Mouse (Mus musculus) liver, adult 2 months (tissue): ENCODE data around the gene Tmem102.

Experiments
- CTCF ChIP-seq: fragments of 200-500 bp; IDR thresholded peaks from 2 replicates; pipeline ENCODE4 v1.5.1; 2011; ENCODE audit warnings: low read depth, low read length, control low read depth
- POLR2A ChIP-seq: fragments of 200-500 bp; IDR thresholded peaks from 2 replicates; pipeline ENCODE4 v1.6.1; 2011; ENCODE audit warnings: low read length, control low read depth; ENCODE audit not compliant: insufficient read depth; ENCODE audit errors: extremely low read depth

- TF ChIP-seq POLR2A (no peak), CTCF (no peak)
Measured at GRCm38 (mm10) chr11:69801379-69801977, 3.9 kb downstream of the Tmem102 start, which contains the start of gene Fgf11.
